ENCODE assay signal across 18 mouse cellular contexts in the genomic region with DNA sequence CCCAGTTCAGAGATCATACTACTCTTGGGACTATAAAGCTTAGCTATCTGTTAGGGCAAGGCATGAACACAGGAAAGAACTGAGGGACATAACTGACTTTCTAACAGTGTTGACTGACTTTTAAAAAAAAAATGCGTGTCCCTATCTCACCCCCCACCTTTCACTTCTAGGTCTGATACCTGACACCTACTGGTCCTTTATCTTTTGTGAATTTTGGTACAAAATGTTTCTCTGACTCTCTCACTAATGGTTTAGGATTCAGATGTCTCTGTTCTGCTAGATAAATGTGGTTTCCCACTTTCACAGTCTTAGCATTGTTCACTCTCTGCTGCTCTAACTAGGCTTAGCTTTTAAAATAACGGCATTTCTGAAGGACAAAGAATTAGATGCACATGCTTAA.
"Had no signal": no experiment of that assay in that cellular context is flagged by ENCODE, and none has a peak within 500 bp of the region (broad histone marks: within the 10 kb centered on the region; RNA-seq: fewer than 3 reads in every experiment).

No protein-coding gene starts in this region.

- H3K4me3 ChIP-seq: kidney, embryonic 15.5 days; limb, embryonic 12.5 days; limb, embryonic 15.5 days; lung, embryonic 15.5 days; midbrain, embryonic 12.5 days; midbrain, embryonic 15.5 days; neural tube, embryonic 13.5 days had no signal

- ATAC-seq: midbrain, embryonic 15.5 days had no signal

- H3K27me3 ChIP-seq: kidney, embryonic 15.5 days; limb, embryonic 12.5 days; limb, embryonic 15.5 days; lung, embryonic 15.5 days; midbrain, embryonic 12.5 days; midbrain, embryonic 15.5 days; neural tube, embryonic 13.5 days had no signal

- DNase-seq: kidney, adult 11 months; kidney, adult 8-10 months; kidney, postnatal 10 days; kidney, postnatal 36 days; left cerebral cortex, postnatal 4 days; lung, adult 18-20 months; lung, postnatal 10 days; lung, postnatal 36 days; thymus, adult 2 months; thymus, postnatal 14 days; thymus, postnatal 4 days had no signal

- H3K4me1 ChIP-seq: kidney, embryonic 15.5 days; limb, embryonic 12.5 days; limb, embryonic 15.5 days; lung, embryonic 15.5 days; midbrain, embryonic 12.5 days; midbrain, embryonic 15.5 days; neural tube, embryonic 13.5 days had no signal

- H3K9me3 ChIP-seq: kidney, embryonic 15.5 days; limb, embryonic 12.5 days; limb, embryonic 15.5 days; lung, embryonic 15.5 days; midbrain, embryonic 12.5 days; midbrain, embryonic 15.5 days had no signal

- H3K9ac ChIP-seq: kidney, embryonic 15.5 days; limb, embryonic 12.5 days; limb, embryonic 15.5 days; lung, embryonic 15.5 days; midbrain, embryonic 12.5 days; midbrain, embryonic 15.5 days; neural tube, embryonic 13.5 days had no signal

- H3K36me3 ChIP-seq: kidney, embryonic 15.5 days; limb, embryonic 12.5 days; limb, embryonic 15.5 days; lung, embryonic 15.5 days; midbrain, embryonic 12.5 days; midbrain, embryonic 15.5 days; neural tube, embryonic 13.5 days had no signal

- H3K4me2 ChIP-seq: kidney, embryonic 15.5 days; limb, embryonic 12.5 days; limb, embryonic 15.5 days; midbrain, embryonic 12.5 days; midbrain, embryonic 15.5 days; neural tube, embryonic 13.5 days had no signal

- H3K27ac ChIP-seq: kidney, embryonic 15.5 days; limb, embryonic 12.5 days; limb, embryonic 15.5 days; lung, embryonic 15.5 days; midbrain, embryonic 12.5 days; midbrain, embryonic 15.5 days; neural tube, embryonic 13.5 days had no signal
